Mouse (Mus musculus): Measurements from ENCODE around the gene Tymp. TPM values are rescaled to one million over a fixed set of nuclear protein-coding genes. Genes with fewer than 3 reads are reported as not detected.

The Tymp gene
- polyA plus RNA-seq, 1 experiment from 2014 or later, result 1.2 TPM

GRCm38 (mm10) chr15:89387127-89387526 lies 10.3 kb upstream of the Tymp start:
- Histone ChIP-seq H3K4me1 (no peaks in the 10 kb centered on the region; the same call in 1 of the 2 replicates), H3K27ac (no peak overlapping the region), H3K4me3 (no peak overlapping the region), H3K27me3 (ENCODE audit: poor library complexity, severe bottlenecking) (peaks cover 35% of the 10 kb centered on the region), H3K36me3 (replicated peaks) (no peaks in the 10 kb centered on the region), H3K9me3 (no peaks in the 10 kb centered on the region)
- 47% methylated on average over 12 of the region's 12 CpGs for WGBS
- no peak for DNase-seq (ENCODE audit: extremely low spot score, low spot score)

DNA sequence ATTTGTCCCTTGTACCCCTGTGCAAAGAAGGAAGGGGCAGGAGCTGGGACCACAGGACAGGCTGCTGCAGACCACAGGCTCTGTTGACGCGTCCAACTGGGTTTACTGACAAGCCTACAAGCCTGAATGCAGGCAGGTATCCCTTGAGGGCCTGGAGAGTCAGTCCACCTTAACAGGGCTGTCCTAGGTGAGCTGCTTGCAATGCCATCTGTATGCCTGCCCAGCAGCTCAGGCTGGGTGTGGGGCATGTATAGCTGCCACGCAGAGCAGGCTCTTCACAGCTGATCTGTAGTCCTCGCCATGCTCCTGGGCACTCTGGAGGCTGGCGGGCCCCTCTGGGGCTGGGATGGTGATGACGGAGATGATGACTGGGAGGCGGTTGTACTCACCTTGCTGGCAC lies 7.8 kb upstream of the Tymp start, which contains the start of gene Klhdc7b:
TSS of gene Klhdc7b (plus strand) at position 301 of the 400 bp plus-strand sequence.
- WGBS, result 94% methylated on average over 7 of the region's 7 CpGs
- H3K4me3 ChIP-seq, result no peak within 1 kb of the TSS
- peaks cover 59% of the 10 kb centered on the region for H3K27me3 ChIP-seq (ENCODE audit: poor library complexity, severe bottlenecking)
- no peak within 1 kb of the TSS for H3K27ac ChIP-seq
- H3K36me3 ChIP-seq (replicated peaks), result no peaks in the 10 kb centered on the region
- no peaks in the 10 kb centered on the region for H3K9me3 ChIP-seq
- no peak for DNase-seq (ENCODE audit: extremely low spot score, low spot score)
- peaks cover under 1% of the 10 kb centered on the region for H3K4me1 ChIP-seq

DNA sequence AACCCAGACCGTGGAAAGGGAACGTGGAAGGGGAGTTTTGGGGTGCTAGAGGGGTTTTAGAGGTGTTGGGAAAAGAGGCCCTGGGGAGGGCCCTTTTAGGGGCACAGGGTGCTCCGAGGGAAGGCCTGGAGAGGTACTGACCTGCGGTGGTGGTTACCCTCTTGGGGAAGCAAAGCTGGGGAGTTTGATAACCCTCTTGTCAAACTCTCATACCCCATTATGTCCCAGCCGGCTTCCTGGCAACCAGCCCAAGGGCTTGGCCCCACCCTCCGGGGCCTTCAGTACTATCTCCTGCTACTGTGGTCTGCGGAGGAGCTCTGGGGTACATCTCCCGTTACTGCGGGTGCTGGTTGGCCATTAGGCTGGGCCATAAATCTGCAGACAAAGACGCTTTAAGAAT lies 2.6 kb upstream of the Tymp start:
- no peak overlapping the region for H3K27ac ChIP-seq
- 14% methylated on average over 10 of the region's 10 CpGs for WGBS
- H3K9me3 ChIP-seq, result no peaks in the 10 kb centered on the region
- peaks cover 79% of the 10 kb centered on the region for H3K27me3 ChIP-seq (ENCODE audit: poor library complexity, severe bottlenecking)
- DNase-seq (ENCODE audit: extremely low spot score, low spot score), result no peak
- H3K4me1 ChIP-seq, result peaks cover 35% of the 10 kb centered on the region
- H3K36me3 ChIP-seq (replicated peaks), result no peaks in the 10 kb centered on the region
- H3K4me3 ChIP-seq, result peak overlapping the region; percentile 53

- Histone ChIP-seq H3K4me1 (peaks cover 39% of the 10 kb centered on the region), H3K36me3 (replicated peaks) (no peaks in the 10 kb centered on the region), H3K27ac (peak within 1 kb of the TSS; percentile 65), H3K4me3 (peak within 1 kb of the TSS; percentile 53), H3K27me3 (ENCODE audit: poor library complexity, severe bottlenecking) (peaks cover 80% of the 10 kb centered on the region), H3K9me3 (no peaks in the 10 kb centered on the region)
- DNase-seq (ENCODE audit: extremely low spot score, low spot score), result peak; percentile 55
- WGBS, result under 1% methylated on average over 33 of the region's 33 CpGs
These were observed 2.1 kb upstream of the Tymp start, which contains the start of gene Odf3b for GRCm38 (mm10) chr15:89378831-89379401. Gene Odf3b (minus strand): TSS chr15:89379282.

- Histone ChIP-seq H3K36me3 (replicated peaks) (no peaks in the 10 kb centered on the region), H3K4me3 (peak overlapping the region; percentile 53), H3K9me3 (no peaks in the 10 kb centered on the region), H3K4me1 (peaks cover 47% of the 10 kb centered on the region), H3K27me3 (ENCODE audit: poor library complexity, severe bottlenecking) (peaks cover 77% of the 10 kb centered on the region), H3K27ac (peak overlapping the region; percentile 65; the same call in 1 of the 2 replicates)
- WGBS, result 10% methylated on average over 46 of the region's 46 CpGs
- no peak for DNase-seq (ENCODE audit: extremely low spot score, low spot score)
These were observed 1.3 kb upstream of the Tymp start for GRCm38 (mm10) chr15:89377938-89378828.

DNA sequence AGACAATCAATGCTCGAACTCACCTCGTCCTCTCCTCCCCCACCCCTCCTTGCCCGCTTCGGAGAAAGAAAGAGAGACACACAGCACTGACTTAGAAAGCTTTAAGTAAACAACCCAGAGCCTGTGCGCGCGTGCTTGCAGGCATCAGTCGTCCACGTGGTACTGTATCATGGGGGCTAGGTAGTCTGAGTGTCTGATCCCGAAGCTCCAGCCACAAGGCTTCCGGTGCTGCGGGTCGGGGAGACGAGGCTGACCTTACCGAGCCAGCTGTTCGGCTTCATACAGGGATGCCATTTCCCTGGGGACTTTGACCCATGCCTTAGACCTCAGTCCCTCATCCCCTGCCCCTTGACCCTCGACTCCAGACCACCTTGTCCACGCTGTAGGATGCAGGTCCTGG lies 523 bp upstream of the Tymp start:
- peaks cover 77% of the 10 kb centered on the region for H3K27me3 ChIP-seq (ENCODE audit: poor library complexity, severe bottlenecking)
- H3K27ac ChIP-seq, result no peak overlapping the region
- no peaks in the 10 kb centered on the region for H3K9me3 ChIP-seq
- DNase-seq (ENCODE audit: extremely low spot score, low spot score), result no peak
- 4% methylated on average over 18 of the region's 18 CpGs for WGBS
- peaks cover 8% of the 10 kb centered on the region for H3K36me3 ChIP-seq (replicated peaks)
- H3K4me1 ChIP-seq, result peaks cover 55% of the 10 kb centered on the region
- H3K4me3 ChIP-seq, result peak overlapping the region; percentile 18; the same call in 1 of the 2 replicates

GRCm38 (mm10) chr15:89376040-89376439 lies 799 bp downstream of the Tymp start:
- peaks cover 66% of the 10 kb centered on the region for H3K27me3 ChIP-seq (ENCODE audit: poor library complexity, severe bottlenecking)

DNA sequence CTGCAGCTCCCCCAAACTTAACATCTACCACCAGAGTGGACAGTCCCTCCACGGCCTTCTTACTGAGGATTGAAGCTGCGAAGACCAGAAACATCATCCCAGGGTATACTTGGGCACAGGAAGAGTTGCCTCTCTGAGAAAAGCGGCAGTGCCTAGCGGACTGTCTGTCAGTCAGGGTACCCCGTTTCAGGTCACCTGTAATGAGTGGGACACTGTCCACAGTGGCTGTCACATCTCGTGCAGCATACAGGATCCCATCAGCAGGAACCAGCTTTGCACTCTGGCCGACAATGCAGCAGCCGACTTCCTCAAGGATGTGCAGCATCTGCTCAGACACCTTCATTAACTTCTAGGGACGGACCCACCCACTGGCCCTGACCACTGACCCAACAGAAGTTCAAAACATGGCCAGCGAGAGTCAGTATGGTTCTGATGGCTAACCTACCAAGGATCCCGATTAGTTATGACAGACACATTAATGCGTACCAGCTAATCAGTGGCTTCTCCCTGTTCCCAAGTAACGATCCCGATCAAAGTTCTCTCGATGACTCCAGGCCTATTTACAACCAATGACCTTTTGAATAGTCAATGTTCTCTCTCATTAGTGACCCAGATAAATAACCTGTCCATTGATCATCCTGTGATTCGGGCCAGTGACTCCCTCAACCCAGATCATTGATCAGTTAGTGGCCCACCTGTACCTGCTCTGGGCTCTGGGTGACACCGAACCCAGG lies 1.9 kb downstream of the Tymp start:
- DNase-seq (ENCODE audit: extremely low spot score, low spot score), result no peak
- Histone ChIP-seq H3K4me1 (peaks cover 61% of the 10 kb centered on the region), H3K27ac (peak overlapping the region; percentile 95; the same call in 1 of the 2 replicates), H3K27me3 (ENCODE audit: poor library complexity, severe bottlenecking) (peaks cover 55% of the 10 kb centered on the region), H3K36me3 (replicated peaks) (peaks cover 32% of the 10 kb centered on the region), H3K4me3 (0 out of 2 replicates have a peak overlapping the region, but pooled peaks have one; percentile 74), H3K9me3 (no peaks in the 10 kb centered on the region)
- 91% methylated on average over 17 of the region's 17 CpGs for WGBS

More at GRCm38 (mm10) chr15:89376040-89376439, 799 bp downstream of the Tymp start:
- Histone ChIP-seq H3K27ac (no peak overlapping the region), H3K4me3 (no peak overlapping the region), H3K36me3 (replicated peaks) (peaks cover 21% of the 10 kb centered on the region), H3K4me1 (peaks cover 61% of the 10 kb centered on the region), H3K9me3 (no peaks in the 10 kb centered on the region)
- no peak for DNase-seq (ENCODE audit: extremely low spot score, low spot score)
- 81% methylated on average over 7 of the region's 7 CpGs for WGBS

DNA sequence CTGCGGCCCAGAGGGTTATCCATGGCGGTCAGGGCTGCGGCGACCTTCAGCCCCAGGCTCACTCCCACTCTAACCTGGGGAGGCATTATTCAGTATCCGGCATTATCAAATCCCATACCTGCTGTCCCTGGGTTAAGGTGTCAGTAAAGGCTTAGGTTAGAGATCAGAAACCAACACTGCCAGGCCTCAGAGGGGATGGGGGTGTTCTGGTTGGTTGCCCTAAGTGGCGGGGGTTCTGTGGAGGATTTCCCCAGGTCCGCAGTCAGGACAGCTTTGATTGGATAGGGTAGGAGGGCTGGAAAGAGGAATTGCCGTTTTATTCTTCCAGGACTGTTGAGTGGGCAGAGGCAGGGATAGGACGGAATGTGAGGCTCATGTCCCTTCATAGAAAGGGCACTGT lies 2.5 kb downstream of the Tymp start:
- H3K27ac ChIP-seq, result peak overlapping the region; percentile 95
- WGBS, result 49% methylated on average over 9 of the region's 9 CpGs
- peaks cover 49% of the 10 kb centered on the region for H3K27me3 ChIP-seq (ENCODE audit: poor library complexity, severe bottlenecking)
- H3K4me1 ChIP-seq, result peaks cover 58% of the 10 kb centered on the region
- DNase-seq (ENCODE audit: extremely low spot score, low spot score), result no peak
- H3K36me3 ChIP-seq (replicated peaks), result peaks cover 38% of the 10 kb centered on the region
- no peaks in the 10 kb centered on the region for H3K9me3 ChIP-seq
- H3K4me3 ChIP-seq, result peak overlapping the region; percentile 74

GRCm38 (mm10) chr15:89373762-89374248 lies 3.0 kb downstream of the Tymp start, which contains the start of gene Sco2:
Gene Sco2 (minus strand): TSS chr15:89373846.
- Histone ChIP-seq H3K9me3 (no peaks in the 10 kb centered on the region), H3K4me1 (peaks cover 53% of the 10 kb centered on the region), H3K27me3 (ENCODE audit: poor library complexity, severe bottlenecking) (peaks cover 44% of the 10 kb centered on the region), H3K27ac (peak within 1 kb of the TSS; percentile 95), H3K36me3 (replicated peaks) (peaks cover 44% of the 10 kb centered on the region), H3K4me3 (peak within 1 kb of the TSS; percentile 74)
- WGBS, result under 1% methylated on average over 42 of the region's 42 CpGs
- peak; percentile 97 for DNase-seq (ENCODE audit: extremely low spot score, low spot score)

DNA sequence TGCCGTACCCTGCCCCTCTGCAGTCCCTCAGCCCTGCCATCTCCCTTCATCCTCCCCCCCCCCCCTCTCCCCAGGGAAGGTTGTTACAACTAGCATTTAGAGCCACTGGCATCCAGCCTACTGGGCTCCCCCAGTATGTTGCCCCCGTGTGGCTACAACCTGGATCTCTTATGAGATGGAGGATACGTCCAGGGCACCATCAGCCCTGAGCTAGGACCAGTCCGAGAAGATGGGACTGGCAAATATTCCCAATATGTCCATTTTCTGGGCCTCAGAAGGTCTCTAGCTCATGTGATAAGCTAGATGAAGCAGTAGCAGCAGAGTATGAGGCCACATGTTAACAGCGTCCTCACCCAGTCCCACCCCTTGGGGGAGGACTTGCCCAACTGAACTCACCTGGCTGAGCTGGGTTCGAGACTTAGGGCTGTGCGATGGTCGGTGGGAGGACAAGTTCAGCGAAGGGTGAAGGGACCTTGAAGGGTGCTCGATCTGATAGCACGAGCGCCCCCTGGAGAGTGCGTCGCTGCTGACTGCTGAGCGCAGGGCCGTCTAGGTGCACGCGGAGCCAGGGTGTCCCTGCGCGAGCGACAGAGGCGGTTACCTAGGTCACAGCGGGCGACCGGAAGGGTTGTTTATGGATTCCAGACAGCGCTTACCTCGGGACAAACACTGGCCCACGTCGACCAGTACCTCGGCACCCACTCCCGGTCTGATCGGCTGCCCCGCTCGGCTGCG lies 3.6 kb downstream of the Tymp start:
- Histone ChIP-seq H3K4me3 (peak overlapping the region; percentile 74), H3K27ac (peak overlapping the region; percentile 95), H3K36me3 (replicated peaks) (peaks cover 50% of the 10 kb centered on the region), H3K9me3 (no peaks in the 10 kb centered on the region), H3K27me3 (ENCODE audit: poor library complexity, severe bottlenecking) (peaks cover 38% of the 10 kb centered on the region), H3K4me1 (peaks cover 46% of the 10 kb centered on the region)
- peak; percentile 72 for DNase-seq (ENCODE audit: extremely low spot score, low spot score)
- WGBS, result 3% methylated on average over 35 of the region's 35 CpGs
